Mouse (Mus musculus): ENCODE results near the gene Gad1.

DNA sequence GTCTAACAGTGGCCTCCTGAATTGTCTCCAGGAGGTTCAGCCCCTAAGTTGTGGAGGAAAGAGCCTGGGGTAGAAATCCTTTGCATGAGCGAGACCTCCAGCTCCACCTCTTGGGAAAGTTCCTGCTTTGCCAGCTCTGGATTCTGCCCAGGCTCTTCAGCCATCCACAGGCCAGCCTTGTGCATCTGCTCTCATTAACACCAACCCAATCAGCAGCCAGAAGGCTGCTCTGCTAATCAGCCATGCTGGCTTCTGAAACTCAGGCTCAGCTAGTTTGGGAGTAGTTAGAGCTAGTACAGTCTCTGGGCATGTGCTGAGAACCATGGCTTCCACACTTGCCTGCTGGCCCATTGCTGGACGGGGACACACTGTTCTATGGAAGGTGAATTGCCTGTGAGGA is 43.0 kb downstream of the Gad1 start:
- TF ChIP-seq GATA1 (IDR thresholded peaks at IDR 0.05; ENCODE audit: borderline replicate concordance, low read length) (no peak), CTCF (IDR thresholded peaks at IDR 0.05; ENCODE audit: low read depth, low read length) (no peak)
